Mouse (Mus musculus) gastrocnemius, adult 18-20 months (tissue): ENCODE measurements around the gene Ube2n. TPM values are rescaled to one million over a fixed set of nuclear protein-coding genes. Genes with fewer than 3 reads are reported as not detected.

Experiments
- DNase-seq: peaks from one replicate; pipeline ENCODE4 v3.0.0; 2021; ENCODE audit warnings: low spot score
- total RNA-seq, 2 experiments: library from RNA; stranded (reverse); gene quantifications; 2 replicates each; pipeline ENCODE4 v1.2.3; 2021

Ube2n gene
- total RNA-seq, 2 experiments from 2014 or later: 65.4 to 75.4 TPM

GRCm38 (mm10) chr10:95557337-95557828 lies 42.4 kb downstream of the Ube2n start:
- no peak for DNase-seq

- no peak for DNase-seq
These were observed 44.5 kb downstream of the Ube2n start for GRCm38 (mm10) chr10:95559426-95559825.

- DNase-seq: no peak
These were observed 45.5 kb downstream of the Ube2n start for GRCm38 (mm10) chr10:95560394-95560983.

DNA sequence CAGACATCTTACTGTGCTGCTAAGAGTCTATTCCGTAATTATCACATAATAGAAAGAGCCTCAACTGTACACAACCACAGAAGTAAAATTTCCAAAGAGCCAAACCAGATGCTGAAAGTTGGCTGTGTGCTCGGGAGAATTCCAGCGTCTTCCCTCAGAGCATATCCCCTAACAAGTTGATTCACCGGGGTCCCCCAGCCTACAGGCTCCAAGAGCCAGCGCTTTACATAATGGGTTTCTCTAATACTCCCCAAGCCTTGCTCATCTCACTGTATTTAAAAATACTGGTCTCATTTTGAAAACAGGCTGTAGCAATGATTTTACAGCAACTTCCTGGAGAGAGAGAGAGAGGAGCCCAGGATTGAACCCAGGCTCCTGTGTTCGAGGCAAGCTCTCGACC lies 46.7 kb downstream of the Ube2n start:
- DNase-seq: no peak

DNA sequence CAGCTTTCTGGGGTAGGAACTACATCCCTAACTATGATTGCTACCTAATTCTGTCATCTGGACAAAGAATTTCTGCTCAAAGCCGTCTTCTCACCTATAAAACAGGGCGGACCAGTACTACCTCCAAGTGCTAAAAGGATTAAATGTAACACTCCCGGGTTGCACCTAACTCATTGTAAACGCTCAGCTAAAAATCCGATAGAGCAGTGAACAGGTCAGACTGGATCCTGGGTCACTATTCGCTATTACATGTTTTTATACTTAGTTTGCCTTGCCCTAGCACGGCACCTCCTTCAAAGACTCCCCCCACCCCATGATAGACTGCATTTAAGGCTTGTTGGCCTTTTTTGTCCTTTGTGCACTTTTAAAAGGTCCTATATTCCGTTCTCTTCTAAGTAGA lies 47.5 kb downstream of the Ube2n start:
- DNase-seq: no peak

- no peak for DNase-seq
These were observed 48.2 kb downstream of the Ube2n start for GRCm38 (mm10) chr10:95562859-95563841.

DNA sequence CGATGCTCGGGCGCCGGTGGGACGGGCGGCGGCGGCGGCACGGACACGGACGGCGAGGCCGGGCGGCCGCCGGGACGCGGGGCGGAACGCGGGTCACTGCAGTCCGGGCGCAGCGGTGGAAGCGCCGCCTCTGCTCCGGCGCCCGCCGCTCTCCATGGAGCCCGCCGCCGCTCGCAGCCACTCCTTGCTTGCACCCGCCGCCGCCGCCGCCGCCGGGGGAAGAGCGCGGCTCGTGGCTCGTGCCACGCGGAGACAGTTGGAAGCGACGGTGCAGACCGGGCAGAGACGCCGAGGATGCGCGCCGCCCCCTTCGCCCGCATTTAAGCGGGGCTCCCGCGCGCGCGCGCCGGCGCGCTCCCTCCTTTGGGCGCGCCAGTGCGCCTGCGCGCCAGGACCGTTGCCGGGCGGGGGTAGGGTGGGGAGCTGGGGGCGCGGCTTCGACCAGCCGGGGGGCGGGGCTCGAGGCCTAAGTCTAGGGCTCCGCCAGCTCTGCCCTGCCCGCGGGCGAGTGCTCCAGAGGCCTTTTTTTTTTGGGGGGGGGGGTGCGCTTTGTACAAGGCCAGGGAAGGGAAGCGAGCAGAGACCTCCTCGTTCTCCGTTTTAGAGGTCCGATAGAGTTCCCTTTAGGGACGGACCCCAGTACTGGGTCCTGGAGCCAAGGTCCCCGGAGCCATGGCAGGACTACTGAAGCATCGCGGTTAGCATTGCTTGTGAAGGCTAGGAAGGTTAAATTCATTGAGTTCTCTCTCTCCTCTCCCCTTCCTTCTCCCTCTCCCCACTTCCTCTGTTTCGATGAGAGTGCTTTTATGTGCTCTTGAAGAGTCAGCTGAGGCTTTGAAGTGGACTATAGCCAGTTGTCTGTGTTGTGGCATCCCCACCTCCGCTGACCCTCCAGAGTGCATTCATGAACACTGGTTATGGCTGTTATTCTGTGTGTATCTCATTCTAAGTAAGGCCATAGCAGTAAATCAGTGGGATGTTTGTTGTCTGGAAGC lies 49.2 kb downstream of the Ube2n start, which contains the start of gene Nudt4:
TSS of gene Nudt4 (minus strand) at position 296 of the 995 bp plus-strand sequence.
- DNase-seq: peak; percentile 79

GRCm38 (mm10) chr10:95565156-95565854 lies 50.4 kb downstream of the Ube2n start:
- no peak for DNase-seq

DNA sequence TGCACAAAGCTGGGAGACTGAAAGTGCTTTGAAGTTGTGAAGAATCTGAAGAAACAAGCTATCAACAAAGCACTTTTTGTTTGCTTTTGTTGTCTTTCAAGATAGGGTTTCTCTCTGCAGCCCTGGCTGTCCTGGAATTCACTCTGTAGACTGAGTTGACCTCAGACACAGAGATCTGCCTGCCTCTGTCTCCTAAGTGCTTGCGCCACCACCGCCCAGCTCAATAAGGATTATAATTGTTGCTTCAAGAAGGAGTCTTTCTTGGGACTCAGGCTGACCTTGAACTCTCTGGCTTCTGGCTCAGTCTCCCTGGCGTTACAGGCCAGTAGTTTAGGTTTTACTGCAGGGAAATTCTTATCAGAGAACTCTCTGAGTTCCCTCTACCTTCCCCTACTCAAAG lies 51.8 kb downstream of the Ube2n start:
- no peak for DNase-seq

DNA sequence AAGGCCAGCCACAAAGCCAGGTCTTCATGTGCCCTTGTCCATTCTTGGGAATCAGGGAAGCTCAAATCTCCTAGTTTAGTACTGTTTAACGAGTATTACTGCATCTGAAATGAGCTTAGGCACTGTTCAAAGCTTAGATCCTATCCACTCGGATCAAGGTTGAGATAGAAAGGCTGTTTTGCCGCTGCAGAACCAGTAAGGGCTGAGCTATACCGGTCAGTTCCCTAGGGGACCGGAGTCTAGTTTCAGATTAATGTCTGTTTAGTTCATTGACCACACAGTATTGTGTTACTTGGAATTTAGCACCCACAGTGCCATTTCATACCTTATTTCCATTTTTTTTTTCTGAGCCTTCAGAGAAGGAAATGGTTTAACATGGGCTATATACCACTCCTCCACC lies 52.6 kb downstream of the Ube2n start:
- no peak for DNase-seq

DNA sequence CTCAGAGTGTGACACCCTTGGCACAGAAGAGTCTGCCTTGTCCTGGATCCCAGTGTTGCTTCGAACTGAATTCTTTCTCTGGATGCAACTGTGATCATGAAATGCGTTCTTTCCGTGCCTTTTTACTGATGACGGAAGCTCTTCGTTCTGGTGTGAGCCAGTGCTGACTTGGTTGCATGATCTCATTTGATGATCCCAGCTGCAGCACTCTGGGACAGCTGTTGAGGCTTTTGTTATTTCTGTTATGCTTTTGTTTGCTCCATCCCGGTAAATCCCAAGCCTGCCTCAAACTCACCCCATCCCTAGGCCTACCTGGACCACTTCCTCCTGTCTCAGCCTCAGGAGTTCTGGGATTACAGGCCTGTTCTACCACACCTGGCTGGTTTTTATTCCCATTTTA lies 53.1 kb downstream of the Ube2n start:
- no peak for DNase-seq

GRCm38 (mm10) chr10:95569441-95569840 lies 54.5 kb downstream of the Ube2n start:
- DNase-seq: no peak

GRCm38 (mm10) chr10:95574994-95575393 lies 60.0 kb downstream of the Ube2n start:
- DNase-seq: no peak

- no peak for DNase-seq
These were observed 61.0 kb downstream of the Ube2n start for GRCm38 (mm10) chr10:95575839-95576380.

- DNase-seq: no peak
These were observed 62.1 kb downstream of the Ube2n start for GRCm38 (mm10) chr10:95576876-95577566.

- DNase-seq: no peak
These were observed 62.6 kb downstream of the Ube2n start for GRCm38 (mm10) chr10:95577567-95577950.

GRCm38 (mm10) chr10:95585554-95585953 lies 70.6 kb downstream of the Ube2n start:
- no peak for DNase-seq

GRCm38 (mm10) chr10:95587509-95588220 lies 72.7 kb downstream of the Ube2n start:
- DNase-seq: no peak

GRCm38 (mm10) chr10:95589196-95589595 lies 74.3 kb downstream of the Ube2n start:
- DNase-seq: no peak
